Mouse (Mus musculus): ENCODE measurements around the gene Cyb561d2.

DNA sequence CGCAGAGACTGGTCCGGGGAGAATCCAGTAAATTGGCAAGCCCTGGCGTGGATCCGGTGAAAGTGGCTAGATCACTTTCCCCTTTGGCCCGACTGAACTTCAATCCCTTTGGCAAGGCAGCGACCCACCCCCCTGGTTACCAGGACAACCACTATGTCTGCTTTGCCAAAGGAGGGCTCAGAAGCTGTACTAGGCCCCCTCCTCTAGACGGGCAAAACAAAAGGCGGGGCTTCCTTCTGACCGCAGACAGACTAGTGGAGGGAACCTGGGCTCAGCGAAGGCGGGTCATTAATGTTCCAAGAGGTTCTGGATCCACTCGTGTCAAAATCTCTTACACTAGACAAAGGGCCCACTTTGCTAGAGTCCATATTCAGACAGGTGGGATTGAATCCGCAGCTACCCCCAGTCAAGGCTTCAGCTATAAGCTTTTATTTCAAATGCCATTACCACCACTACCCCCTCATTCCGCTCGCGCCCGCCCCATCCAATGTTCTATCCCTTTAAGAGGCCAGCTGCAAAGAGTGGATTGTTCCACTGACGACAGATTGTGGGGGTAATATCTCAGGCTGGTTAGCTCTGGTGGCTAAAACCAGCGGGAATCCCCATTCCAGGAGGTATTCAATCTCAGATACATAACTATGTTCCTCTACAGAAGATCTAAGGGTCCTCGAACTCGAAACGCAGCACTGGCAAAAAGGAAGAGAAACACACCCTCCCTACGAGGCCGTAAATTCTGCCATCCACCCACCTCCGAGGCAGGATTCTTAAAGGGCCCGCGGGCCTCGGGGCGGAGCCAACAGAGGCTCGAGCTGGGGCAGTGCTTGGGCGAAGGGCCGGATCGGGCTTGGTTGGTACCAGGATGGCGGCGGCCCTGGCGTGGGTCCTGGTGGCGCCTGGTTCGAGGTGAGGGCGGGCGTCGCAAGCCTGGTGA lies 26.6 kb upstream of the Cyb561d2 start:
- no peak for TF ChIP-seq CTCF (conservative IDR thresholded peaks at IDR 0.05; ENCODE audit: insufficient read depth, insufficient read length, low read depth, low read length)
- no peak for TF ChIP-seq POLR2A (IDR thresholded peaks at IDR 0.05; ENCODE audit: low read depth, low read length)
